Mouse (Mus musculus): ENCODE data around the gene Upk1b. TPM values are rescaled to one million over a fixed set of nuclear protein-coding genes. Genes with fewer than 3 reads are reported as not detected.

The Upk1b gene
- polyA plus RNA-seq, 1 experiment from 2014 or later = 2.5 TPM

DNA sequence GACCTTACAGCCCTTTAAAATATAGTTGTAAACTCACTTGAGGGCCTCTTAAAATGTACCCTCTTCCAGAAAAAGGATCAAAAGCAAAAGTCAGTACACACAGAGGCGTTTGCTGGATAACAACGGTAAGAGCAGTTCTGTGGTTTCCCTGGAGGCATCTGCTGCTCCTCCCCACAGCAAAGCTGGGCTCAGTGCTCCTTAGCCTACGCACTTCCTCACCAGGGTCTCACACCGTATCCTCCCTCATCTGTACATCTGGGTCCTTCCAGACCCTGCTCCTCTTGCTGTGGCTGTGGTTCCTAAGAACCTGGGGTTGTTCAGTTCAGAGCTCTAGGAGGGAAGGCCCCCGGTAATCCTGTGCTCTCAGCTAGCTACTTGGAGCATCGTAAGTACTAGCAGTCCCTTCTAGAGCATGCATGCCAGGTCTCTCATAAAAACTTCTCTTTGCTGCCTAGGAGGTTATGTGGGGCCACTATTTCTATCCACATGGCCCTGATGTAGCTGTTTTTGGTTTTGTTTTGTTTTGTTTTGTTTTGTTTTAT, 39.2 kb downstream of the Upk1b start:
- Histone ChIP-seq H3K9ac (no peak overlapping the region), H3K27me3 (replicated peaks) (peaks cover 52% of the 10 kb centered on the region), H3K27ac (no peak overlapping the region), H3K4me1 (peaks cover 23% of the 10 kb centered on the region), H3K4me3 (no peak overlapping the region), H3K36me3 (0 out of 2 replicates have a peak, but pooled peaks cover 2% of the 10 kb centered on the region), H3K9me3 (replicated peaks) (no peaks in the 10 kb centered on the region), H3K4me2 (no peak overlapping the region)
- ATAC-seq = no peak
- WGBS (ENCODE audit: insufficient replicate concordance) = 40% methylated on average over 6 of the region's 6 CpGs

DNA sequence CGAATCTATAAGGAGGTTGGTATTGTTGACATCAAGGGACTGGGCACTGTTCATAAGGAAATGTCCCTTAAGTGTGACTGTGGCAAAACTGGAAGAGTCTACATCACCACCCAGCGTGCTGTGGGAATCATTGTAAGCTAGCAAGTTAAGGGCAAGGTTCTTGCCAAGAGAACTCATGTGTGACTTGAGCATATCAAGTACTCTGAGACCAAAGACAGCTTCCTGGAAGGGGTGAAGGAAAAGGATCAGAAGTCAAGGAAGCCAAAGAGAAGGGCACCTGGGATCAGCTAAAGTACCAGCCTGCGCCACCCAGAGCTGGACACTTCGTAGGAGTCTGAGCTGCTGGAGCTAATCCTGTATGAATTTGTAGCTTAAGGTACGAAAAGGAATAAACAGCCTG, 39.9 kb downstream of the Upk1b start:
- H3K9me3 ChIP-seq (replicated peaks) = no peaks in the 10 kb centered on the region
- no peak overlapping the region for H3K4me2 ChIP-seq
- H3K4me3 ChIP-seq = no peak overlapping the region
- H3K9ac ChIP-seq = no peak overlapping the region
- H3K36me3 ChIP-seq = 0 out of 2 replicates have a peak, but pooled peaks cover 2% of the 10 kb centered on the region
- H3K4me1 ChIP-seq = peaks cover 28% of the 10 kb centered on the region
- H3K27ac ChIP-seq = no peak overlapping the region
- 72% methylated on average over 5 of the region's 5 CpGs for WGBS (ENCODE audit: insufficient replicate concordance)
- ATAC-seq = no peak
- H3K27me3 ChIP-seq (replicated peaks) = peaks cover 52% of the 10 kb centered on the region

DNA sequence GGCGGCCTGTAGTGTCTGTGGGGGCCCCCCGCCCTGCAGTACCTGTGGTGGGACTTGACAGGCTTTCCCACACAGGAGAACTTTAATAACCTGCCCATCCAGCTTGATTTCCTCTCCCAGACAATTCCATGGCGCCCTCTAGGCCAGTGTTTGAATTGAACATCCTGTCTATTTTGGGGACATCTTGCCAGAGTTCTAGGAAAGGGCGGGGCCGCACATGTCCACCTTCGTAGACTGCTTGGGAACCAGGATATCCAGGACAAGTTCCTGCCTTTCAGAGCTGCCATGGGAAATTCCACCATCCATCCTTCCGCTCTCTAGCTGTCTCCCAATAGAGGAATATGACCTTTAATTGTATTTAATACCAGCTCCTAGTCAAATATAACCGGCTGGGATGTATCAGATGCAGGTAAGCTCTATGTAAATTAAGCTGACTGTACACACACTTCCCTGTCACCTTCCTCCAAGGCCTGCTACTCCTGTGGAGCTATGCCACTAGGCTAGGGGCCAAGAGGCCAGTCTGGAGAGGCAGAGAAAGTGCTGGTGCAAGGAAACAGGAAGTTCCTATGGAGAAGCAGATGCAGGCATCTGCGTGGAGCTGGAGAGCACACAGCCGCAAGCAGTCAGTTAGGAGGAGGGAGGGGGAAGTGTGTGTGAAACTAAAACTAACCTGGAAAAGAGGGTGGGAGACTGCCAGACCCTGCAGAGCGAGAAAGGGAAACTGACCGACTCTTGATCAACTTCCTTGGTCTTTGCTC, 41.8 kb downstream of the Upk1b start:
- 0 out of 2 replicates have a peak, but pooled peaks cover 2% of the 10 kb centered on the region for H3K36me3 ChIP-seq
- 58% methylated on average over 12 of the region's 12 CpGs for WGBS (ENCODE audit: insufficient replicate concordance)
- H3K27ac ChIP-seq = no peak overlapping the region
- no peaks in the 10 kb centered on the region for H3K9me3 ChIP-seq (replicated peaks)
- no peak for ATAC-seq
- peaks cover 38% of the 10 kb centered on the region for H3K4me1 ChIP-seq
- peaks cover 63% of the 10 kb centered on the region for H3K27me3 ChIP-seq (replicated peaks)
- no peak overlapping the region for H3K4me2 ChIP-seq
- no peak overlapping the region for H3K9ac ChIP-seq
- H3K4me3 ChIP-seq = no peak overlapping the region

DNA sequence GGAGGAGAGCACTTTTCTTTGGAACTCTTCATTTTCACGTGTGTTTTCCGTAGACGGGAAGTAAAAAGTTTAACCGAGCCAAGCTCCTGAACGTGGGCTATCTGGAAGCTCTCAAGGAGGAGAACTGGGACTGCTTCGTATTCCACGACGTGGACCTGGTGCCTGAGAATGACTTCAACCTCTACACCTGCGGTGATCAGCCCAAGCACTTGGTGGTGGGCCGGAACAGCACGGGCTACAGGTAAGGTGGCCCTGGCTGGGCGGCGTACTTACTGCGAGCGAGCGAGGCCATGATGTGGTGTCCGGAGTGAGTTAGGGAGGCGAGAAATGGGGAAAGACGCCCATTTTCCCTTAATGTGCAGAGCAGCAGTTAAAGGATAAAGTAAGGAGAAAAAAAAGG, 42.5 kb downstream of the Upk1b start:
- Histone ChIP-seq H3K9me3 (replicated peaks) (no peaks in the 10 kb centered on the region), H3K27me3 (replicated peaks) (peaks cover 63% of the 10 kb centered on the region), H3K4me1 (peaks cover 45% of the 10 kb centered on the region), H3K36me3 (0 out of 2 replicates have a peak, but pooled peaks cover 2% of the 10 kb centered on the region), H3K4me3 (no peak overlapping the region), H3K27ac (no peak overlapping the region), H3K4me2 (no peak overlapping the region), H3K9ac (no peak overlapping the region)
- no peak for ATAC-seq
- WGBS (ENCODE audit: insufficient replicate concordance) = 86% methylated on average over 19 of the region's 19 CpGs

DNA sequence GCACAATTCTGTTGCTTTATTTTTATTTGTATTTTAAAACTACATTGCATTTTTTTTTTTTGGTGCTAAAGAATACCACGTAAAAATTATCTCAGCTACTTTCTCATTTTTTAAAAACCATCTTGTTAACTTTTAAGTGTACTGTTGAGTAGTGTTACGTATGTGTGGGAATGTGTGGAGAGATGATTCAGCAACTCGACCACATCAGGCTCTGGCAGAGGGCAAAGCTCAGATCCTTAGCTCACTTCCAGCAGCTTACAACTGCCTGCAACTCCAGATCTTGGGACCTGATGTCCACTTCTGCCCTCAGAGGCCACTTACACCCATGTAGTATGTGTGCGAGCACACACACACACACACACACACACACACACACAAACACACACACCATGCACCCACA, 43.6 kb downstream of the Upk1b start:
- peak; percentile 53 for ATAC-seq
- H3K27ac ChIP-seq = peak overlapping the region; percentile 74; the same call in 1 of the 2 replicates
- 43% methylated on average over 4 of the region's 4 CpGs for WGBS (ENCODE audit: insufficient replicate concordance)
- H3K4me3 ChIP-seq = no peak overlapping the region
- H3K4me2 ChIP-seq = no peak overlapping the region
- H3K9ac ChIP-seq = no peak overlapping the region
- H3K9me3 ChIP-seq (replicated peaks) = no peaks in the 10 kb centered on the region
- peaks cover 50% of the 10 kb centered on the region for H3K4me1 ChIP-seq
- peaks cover 69% of the 10 kb centered on the region for H3K27me3 ChIP-seq (replicated peaks)
- 0 out of 2 replicates have a peak, but pooled peaks cover 2% of the 10 kb centered on the region for H3K36me3 ChIP-seq

DNA sequence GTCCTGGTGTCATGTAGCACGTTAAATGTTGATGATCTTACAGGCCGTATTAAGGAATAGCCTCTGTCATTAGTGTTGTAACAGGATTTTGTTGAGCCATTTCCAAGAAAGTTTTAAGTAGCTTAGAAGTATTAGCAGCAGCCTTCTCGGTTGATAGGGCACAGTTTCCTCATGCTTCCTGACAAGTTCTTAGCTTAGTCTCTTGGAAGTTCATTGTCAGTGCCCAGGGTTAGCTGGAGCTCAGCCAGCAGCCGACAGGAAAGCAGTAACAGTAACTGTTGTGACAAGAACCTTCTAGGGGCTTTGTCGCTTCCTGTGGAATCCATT, 44.0 kb downstream of the Upk1b start:
- ATAC-seq = no peak
- 0 out of 2 replicates have a peak, but pooled peaks cover 2% of the 10 kb centered on the region for H3K36me3 ChIP-seq
- H3K4me2 ChIP-seq = peak overlapping the region; percentile 46
- no peaks in the 10 kb centered on the region for H3K9me3 ChIP-seq (replicated peaks)
- no peak overlapping the region for H3K4me3 ChIP-seq
- H3K27me3 ChIP-seq (replicated peaks) = peaks cover 69% of the 10 kb centered on the region
- peaks cover 50% of the 10 kb centered on the region for H3K4me1 ChIP-seq
- 33% methylated on average over 5 of the region's 5 CpGs for WGBS (ENCODE audit: insufficient replicate concordance)
- peak overlapping the region; percentile 74 for H3K27ac ChIP-seq
- no peak overlapping the region for H3K9ac ChIP-seq

DNA sequence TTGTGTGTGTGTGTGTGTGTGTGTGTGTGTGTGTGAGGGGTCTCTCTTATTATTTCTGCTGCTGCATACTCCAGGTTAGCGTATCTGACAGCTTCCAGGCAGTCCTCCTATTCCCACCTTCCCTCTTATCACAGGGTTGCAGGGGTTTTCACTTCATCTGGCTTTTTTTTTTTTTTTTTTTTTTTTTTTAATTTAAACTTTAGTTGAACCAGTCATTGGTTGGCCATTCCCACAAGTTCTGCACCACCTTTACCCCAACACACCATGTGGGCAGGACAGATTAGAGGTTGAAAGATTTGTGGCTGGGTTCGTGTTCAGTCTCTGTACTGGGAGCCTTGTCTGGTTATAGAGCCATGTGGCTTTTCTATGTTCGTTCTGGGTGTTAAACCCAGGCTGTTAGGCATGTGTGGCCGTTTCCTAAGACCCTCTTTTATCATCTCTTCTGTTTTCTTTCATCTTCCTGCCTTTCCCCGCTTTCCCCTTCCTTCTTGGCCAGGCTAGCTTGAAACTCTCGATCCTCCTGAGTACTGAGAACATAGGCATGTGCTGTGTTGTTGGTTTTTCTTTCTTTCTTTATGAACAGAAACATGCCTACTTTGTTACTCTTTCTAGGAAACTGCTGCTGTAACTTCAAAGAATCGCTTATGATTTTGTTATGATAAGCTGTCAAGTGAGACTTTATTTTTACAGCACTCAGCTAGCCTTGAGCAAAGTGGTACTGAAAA, 44.5 kb downstream of the Upk1b start:
- Histone ChIP-seq H3K27ac (peak overlapping the region; percentile 74), H3K4me2 (peak overlapping the region; percentile 46), H3K4me1 (peaks cover 50% of the 10 kb centered on the region), H3K27me3 (replicated peaks) (peaks cover 71% of the 10 kb centered on the region), H3K4me3 (no peak overlapping the region), H3K36me3 (0 out of 2 replicates have a peak, but pooled peaks cover 2% of the 10 kb centered on the region), H3K9ac (no peak overlapping the region), H3K9me3 (replicated peaks) (no peaks in the 10 kb centered on the region)
- ATAC-seq = peak; percentile 92
- 16% methylated on average over 7 of the region's 7 CpGs for WGBS (ENCODE audit: insufficient replicate concordance)

DNA sequence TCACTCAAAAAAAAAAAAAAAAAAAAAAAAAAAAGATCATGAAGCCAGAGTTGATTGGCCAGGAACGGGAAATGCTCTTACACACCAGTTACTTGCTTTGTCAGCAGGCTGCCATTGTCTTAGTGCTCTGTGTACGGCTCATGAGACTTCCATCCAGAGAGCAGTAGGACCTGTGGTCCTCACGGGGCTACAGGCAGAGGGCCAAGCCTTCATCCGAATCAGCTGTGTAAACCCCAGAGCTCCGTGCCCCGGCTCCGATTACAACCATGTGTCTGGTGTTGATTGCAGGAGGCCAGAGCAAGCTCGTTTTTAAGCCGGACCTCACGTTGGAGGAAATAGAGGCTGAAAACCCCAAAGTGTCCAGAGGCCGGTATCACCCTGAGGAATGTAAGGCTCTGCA, 46.5 kb downstream of the Upk1b start:
- H3K27ac ChIP-seq = no peak overlapping the region
- no peaks in the 10 kb centered on the region for H3K9me3 ChIP-seq (replicated peaks)
- H3K36me3 ChIP-seq = no peaks in the 10 kb centered on the region
- H3K4me1 ChIP-seq = peaks cover 47% of the 10 kb centered on the region
- no peak for ATAC-seq
- H3K4me3 ChIP-seq = no peak overlapping the region; the same call in 1 of the 2 replicates
- peak overlapping the region; percentile 18; the same call in 1 of the 2 replicates for H3K4me2 ChIP-seq
- H3K27me3 ChIP-seq (replicated peaks) = peaks cover 75% of the 10 kb centered on the region
- no peak overlapping the region for H3K9ac ChIP-seq
- 70% methylated on average over 11 of the region's 11 CpGs for WGBS (ENCODE audit: insufficient replicate concordance)

DNA sequence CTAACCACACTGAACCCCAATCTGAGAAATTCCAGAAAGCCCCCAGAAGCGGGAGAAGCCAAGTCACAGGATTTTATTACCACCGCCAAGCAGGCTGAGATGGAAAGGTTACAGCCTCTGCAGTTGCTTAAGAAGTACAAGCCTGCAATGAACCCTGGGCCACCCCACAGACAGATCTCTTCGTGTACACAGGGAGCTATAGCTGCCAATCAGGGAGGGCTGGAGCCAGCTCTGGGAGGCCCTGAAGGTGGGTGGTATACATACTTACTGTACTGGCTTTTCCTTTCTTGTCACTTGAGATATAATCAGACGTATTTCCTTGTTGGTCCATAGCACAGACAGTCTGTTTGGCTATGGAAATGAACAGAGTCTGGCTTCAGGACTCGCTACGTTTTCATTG, 49.3 kb downstream of the Upk1b start:
- Histone ChIP-seq H3K9me3 (replicated peaks) (no peaks in the 10 kb centered on the region), H3K4me1 (peaks cover 26% of the 10 kb centered on the region), H3K27ac (no peak overlapping the region), H3K36me3 (no peaks in the 10 kb centered on the region), H3K9ac (no peak overlapping the region), H3K27me3 (replicated peaks) (peaks cover 69% of the 10 kb centered on the region), H3K4me2 (no peak overlapping the region), H3K4me3 (no peak overlapping the region)
- no peak for ATAC-seq
- WGBS (ENCODE audit: insufficient replicate concordance) = 66% methylated on average over 6 of the region's 6 CpGs

DNA sequence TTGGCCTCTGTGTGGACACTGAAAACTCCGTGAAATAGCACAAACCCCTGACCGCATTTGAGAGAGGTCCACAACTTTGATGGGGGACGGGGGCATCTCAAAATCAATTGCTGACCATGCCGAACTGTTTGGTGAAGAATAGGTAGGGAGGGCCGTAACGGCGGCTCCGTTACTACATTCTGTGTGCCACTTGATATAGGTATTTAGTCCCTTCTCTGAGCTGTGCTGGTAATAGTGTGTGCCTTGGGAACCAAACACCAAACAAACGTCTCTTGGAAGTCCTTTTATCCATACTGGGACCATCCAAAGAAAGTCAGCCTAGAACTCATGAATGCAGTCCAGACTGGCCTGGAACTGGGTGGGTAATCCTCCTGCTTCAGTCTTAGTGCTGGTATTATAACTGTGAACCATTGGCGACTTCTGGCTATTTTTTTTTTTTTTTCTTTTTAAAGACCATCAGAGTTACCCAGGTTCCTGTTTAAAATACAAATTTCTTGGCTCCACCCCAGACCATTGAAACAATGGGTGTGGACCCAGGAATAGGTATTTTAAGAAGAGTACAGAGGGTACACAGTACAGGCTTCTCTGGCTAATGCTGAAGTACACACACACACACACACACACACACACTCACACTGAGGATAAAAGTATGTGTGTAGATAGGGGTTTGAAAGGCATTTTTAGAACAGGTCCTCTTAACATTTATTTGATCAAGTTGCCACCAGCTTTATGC, 56.0 kb downstream of the Upk1b start:
- Histone ChIP-seq H3K4me2 (no peak overlapping the region), H3K27me3 (replicated peaks) (peaks cover 73% of the 10 kb centered on the region), H3K4me3 (no peak overlapping the region), H3K9ac (no peak overlapping the region), H3K27ac (no peak overlapping the region), H3K9me3 (replicated peaks) (no peaks in the 10 kb centered on the region), H3K4me1 (no peaks in the 10 kb centered on the region), H3K36me3 (no peaks in the 10 kb centered on the region)
- no peak for ATAC-seq
- 74% methylated on average over 10 of the region's 10 CpGs for WGBS (ENCODE audit: insufficient replicate concordance)

DNA sequence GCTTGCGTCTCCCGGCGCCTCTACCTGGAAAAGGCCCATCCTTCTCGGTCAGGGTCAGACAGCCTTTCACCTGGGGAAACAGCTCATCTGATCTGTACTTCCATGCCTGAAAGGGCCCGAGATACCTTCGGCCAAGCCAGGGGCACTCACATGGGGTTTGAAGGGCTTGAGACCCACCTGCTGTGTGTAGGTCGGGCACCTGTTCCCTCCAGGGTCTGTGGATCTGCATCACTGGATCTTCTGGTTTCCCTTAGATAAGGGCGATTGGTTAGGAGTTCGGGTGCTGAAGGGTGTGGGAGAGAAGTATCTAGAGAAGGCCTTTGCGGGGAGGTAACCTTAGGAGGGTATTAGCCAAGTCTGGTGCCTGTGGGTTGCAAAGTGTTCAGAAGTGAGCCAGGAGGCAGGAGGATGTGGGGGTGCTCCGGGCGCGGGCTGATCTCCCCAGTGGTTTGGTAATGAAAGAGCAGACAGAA, 57.4 kb downstream of the Upk1b start:
- Histone ChIP-seq H3K4me2 (peak overlapping the region; percentile 71), H3K9ac (peak overlapping the region; percentile 52), H3K9me3 (replicated peaks) (no peaks in the 10 kb centered on the region), H3K27me3 (replicated peaks) (peaks cover 64% of the 10 kb centered on the region), H3K27ac (no peak overlapping the region), H3K36me3 (no peaks in the 10 kb centered on the region), H3K4me1 (no peaks in the 10 kb centered on the region), H3K4me3 (peak overlapping the region; percentile 59)
- ATAC-seq = peak; percentile 18; the same call in 1 of the 2 replicates
- 1% methylated on average over 13 of the region's 13 CpGs for WGBS (ENCODE audit: insufficient replicate concordance)

Measured in liver, embryonic 12.5 days (tissue).